Mouse (Mus musculus) heart, adult 2 months (tissue): ENCODE measurements around the gene Gys1.
A peak's percentile ranks its signal among the peaks of the same experiment; 100 is the strongest.

Experiments used
- CTCF ChIP-seq: fragments of 200-600 bp; IDR thresholded peaks from 2 replicates; pipeline ENCODE4 v1.8.1; 2022; ENCODE audit warnings: antibody characterized with exemption, mild to moderate bottlenecking, moderate library complexity
- EP300 ChIP-seq: fragments of 200-500 bp; IDR thresholded peaks from 2 replicates; pipeline ENCODE4 v1.6.1; 2011; ENCODE audit warnings: low read depth, low read length, control low read depth; ENCODE audit not compliant: insufficient read depth
- POLR2A ChIP-seq: fragments of 200-500 bp; IDR thresholded peaks from 2 replicates; pipeline ENCODE4 v1.6.1; 2011; ENCODE audit warnings: mild to moderate bottlenecking, low read depth, low read length, control low read depth; ENCODE audit not compliant: insufficient read depth

DNA sequence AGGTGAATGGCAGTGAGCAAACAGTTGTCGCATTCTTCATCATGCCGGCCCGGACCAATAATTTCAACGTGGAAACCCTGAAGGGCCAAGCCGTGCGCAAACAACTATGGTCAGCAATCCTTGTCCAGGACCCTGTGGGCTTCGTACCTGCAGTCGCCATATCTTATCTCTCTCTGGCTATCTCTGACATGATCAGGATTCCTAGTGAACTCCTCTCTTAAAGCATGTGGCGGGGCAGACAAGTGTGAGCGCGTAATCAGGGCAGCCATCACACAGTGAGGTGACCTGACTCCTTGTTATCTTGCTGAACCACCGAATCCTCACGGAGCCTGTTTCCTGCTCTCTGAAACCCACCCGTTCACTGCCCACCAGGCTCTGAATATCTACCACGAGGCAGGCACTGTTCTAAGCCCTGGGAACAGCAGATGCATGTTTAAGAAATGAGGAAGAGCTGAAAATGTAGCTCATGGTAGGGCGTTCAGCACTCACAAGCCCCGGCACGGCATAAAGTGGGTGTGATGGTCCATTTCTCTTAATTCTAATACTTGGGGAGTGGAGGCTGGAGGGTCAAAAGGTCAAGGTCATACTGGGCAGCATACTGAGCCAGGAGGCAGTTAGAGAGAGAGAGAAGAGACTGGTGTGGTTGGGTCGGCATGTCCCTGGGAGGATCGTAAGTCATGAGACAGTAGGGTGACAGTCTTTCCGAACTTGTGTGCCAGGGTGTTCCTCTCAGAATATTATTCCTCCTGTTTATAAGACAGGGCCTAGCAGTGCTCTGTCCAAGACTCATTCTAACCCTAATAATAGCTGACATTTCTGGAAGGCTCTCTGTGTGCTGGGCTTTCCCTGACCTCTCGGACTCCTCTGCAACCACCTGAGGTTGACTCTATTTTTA, 9.1 kb downstream of the Gys1 start:
- TF ChIP-seq POLR2A (0 out of 2 replicates have a peak, but pooled peaks have one; percentile 11), EP300 (peak; percentile 64; the same call in 1 of the 2 replicates), CTCF (no peak)
